Mouse (Mus musculus) brain, embryonic 14.5 days (tissue): ENCODE measurements at regions not wholly inside any gene's neighbourhood (a gene's known extent, or its start where the extent isn't known, plus 50 kb on each side); places are given as distances from the start of the nearest gene placed in this dataset.

Experiments
- CTCF ChIP-seq: fragments of 200-500 bp; IDR thresholded peaks from 2 replicates; pipeline ENCODE4 v1.5.1; 2012; ENCODE audit warnings: inconsistent platforms, mild to moderate bottlenecking, moderate library complexity, borderline replicate concordance; ENCODE audit not compliant: insufficient read depth, insufficient read length; ENCODE audit errors: extremely low read depth
- POLR2A ChIP-seq: fragments of 200-500 bp; IDR thresholded peaks from 2 replicates; pipeline ENCODE4 v1.6.1; 2012; ENCODE audit warnings: mild to moderate bottlenecking, inconsistent platforms, borderline replicate concordance; ENCODE audit not compliant: poor library complexity, insufficient read depth, insufficient read length, severe bottlenecking; ENCODE audit errors: extremely low read depth

- TF ChIP-seq POLR2A (no peak), CTCF (no peak)
These were observed 127.5 kb upstream of the Tmtc1 start for GRCm38 (mm10) chr6:148571651-148572050.
